Mouse (Mus musculus) monocyte, adult 59 days (primary cell): Measurements from ENCODE around the gene Krtap20-2. TPM values are rescaled to one million over a fixed set of nuclear protein-coding genes. Genes with fewer than 3 reads are reported as not detected.

Experiments
- total RNA-seq, 2 experiments: library from RNA; stranded (reverse); gene quantifications; one replicate each; pipeline ENCODE4 v1.2.4; 2023

Krtap20-2 gene
- not detected for total RNA-seq

DNA sequence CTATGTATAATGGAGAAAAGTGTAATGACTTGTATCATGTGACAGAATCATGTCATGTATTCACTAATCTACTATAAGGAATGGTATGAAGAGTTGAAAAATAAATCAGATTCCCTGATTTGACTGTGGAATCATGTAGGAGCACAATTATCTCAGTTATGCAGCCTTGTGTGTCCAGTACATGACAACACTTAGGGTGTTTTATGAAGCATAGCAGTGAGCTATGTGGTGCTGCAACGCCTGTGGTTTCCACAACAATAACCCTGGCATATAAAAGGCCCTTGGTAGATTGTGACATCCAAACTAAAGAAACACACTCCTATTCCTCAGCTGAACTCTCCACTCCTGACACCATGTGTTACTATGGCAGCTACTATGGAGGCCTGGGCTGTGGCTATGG, at the start of gene Krtap20-2:
TSS of gene Krtap20-2 (plus strand) at position 301 of the 400 bp plus-strand sequence.

DNA sequence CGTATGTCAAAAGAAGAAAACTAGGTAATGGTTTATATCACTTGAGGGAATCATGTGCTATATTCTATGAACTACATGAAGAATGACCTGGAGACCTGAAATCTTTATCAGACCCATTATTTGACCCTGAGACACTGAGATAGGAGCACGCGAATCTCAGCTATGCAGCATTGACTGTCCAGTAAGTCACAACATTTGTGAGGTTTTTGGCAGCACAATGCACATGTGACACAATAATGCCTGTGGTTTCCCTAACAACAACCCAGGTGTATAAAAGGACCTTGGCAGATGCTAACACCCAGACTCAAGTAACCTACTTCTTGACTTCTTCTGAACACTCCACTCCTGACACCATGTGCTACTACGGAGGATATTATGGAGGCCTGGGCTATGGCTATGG, 48.0 kb upstream of the Krtap20-2 start, which contains the start of gene Gm9789:
TSS of gene Gm9789 (plus strand) at position 301 of the 400 bp plus-strand sequence.

GRCm38 (mm10) chr16:89169190-89169589, 36.5 kb upstream of the Krtap20-2 start, which contains the start of gene Gm7735:
Gene Gm7735, plus strand, starts transcription at chr16:89169490.

DNA sequence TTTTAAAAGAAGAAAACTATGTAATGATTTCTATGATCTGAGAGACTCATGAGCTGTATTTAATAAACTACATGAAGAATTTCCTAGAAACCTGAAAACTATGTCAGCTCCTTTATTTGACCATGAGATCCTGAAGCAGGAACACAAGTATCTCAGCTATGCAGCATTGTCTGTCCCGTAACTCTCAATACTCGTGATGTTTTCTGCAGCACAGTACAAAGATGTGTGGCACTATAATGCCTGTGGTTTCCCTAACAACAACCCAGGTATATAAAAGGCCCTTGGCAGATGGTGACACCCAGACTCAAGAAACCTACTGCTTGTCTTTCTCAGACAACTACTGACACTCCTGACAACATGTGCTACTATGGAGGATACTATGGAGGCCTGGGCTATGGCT, 31.2 kb upstream of the Krtap20-2 start, which contains the start of gene 1110057P08Rik:
TSS of gene 1110057P08Rik (plus strand) at position 301 of the 400 bp plus-strand sequence.

Other genes starting within 250 kb of the Krtap20-2 start
- gene Krtap16-3, start 243.0 kb upstream of the Krtap20-2 start, total RNA-seq, result not detected
- not detected for gene Krtap22-2, start 195.1 kb upstream of the Krtap20-2 start, total RNA-seq
- gene Gm10229, start 190.6 kb upstream of the Krtap20-2 start, total RNA-seq, result not detected
- not detected for gene Krtap6-1, start 174.2 kb upstream of the Krtap20-2 start, total RNA-seq
- gene Gm10228, start 164.4 kb upstream of the Krtap20-2 start, total RNA-seq, result not detected
- not detected for gene Krtap6-5, start 158.0 kb upstream of the Krtap20-2 start, total RNA-seq
- not detected for gene 1110025L11Rik, start 141.9 kb upstream of the Krtap20-2 start, total RNA-seq
- gene Krtap6-3, start 121.8 kb upstream of the Krtap20-2 start, total RNA-seq, result not detected
- gene Gm6358, start 65.0 kb upstream of the Krtap20-2 start, total RNA-seq, result not detected
- gene Gm10061, start 54.8 kb upstream of the Krtap20-2 start, total RNA-seq, result not detected
- gene Gm9789, start 47.9 kb upstream of the Krtap20-2 start, total RNA-seq, result not detected
- gene Gm7735, start 36.4 kb upstream of the Krtap20-2 start, total RNA-seq, result not detected
- gene 1110057P08Rik, start 31.1 kb upstream of the Krtap20-2 start, total RNA-seq, result not detected
- not detected for gene Krtap21-1, start 198.0 kb downstream of the Krtap20-2 start, total RNA-seq
- not detected for gene Krtap6-2, start 214.2 kb downstream of the Krtap20-2 start, total RNA-seq